Mouse (Mus musculus) ES-Bruce4 (cell line): ENCODE results near the gene Il20ra. TPM values are rescaled to one million over a fixed set of nuclear protein-coding genes. Genes with fewer than 3 reads are reported as not detected.

Experiments used
- H3K27ac ChIP-seq: 2 replicates; pipeline ENCODE4 v1.5.1; 2012; ENCODE audit warnings: low read length, inconsistent platforms; ENCODE audit not compliant: insufficient read depth
- H3K27me3 ChIP-seq: 2 replicates; pipeline ENCODE4 v1.6.1; 2012; ENCODE audit warnings: mild to moderate bottlenecking, low read length, inconsistent platforms; ENCODE audit not compliant: control insufficient read depth, poor library complexity, insufficient read depth, severe bottlenecking
- H3K36me3 ChIP-seq: 2 replicates; pipeline ENCODE4 v1.6.1; 2012; ENCODE audit warnings: inconsistent platforms, mild to moderate bottlenecking, low read length, moderate library complexity; ENCODE audit not compliant: control insufficient read depth, poor library complexity, insufficient read depth, severe bottlenecking
- H3K4me1 ChIP-seq: one replicate; pipeline ENCODE4 v1.8.1; 2011; ENCODE audit warnings: low read length; ENCODE audit not compliant: control insufficient read depth, insufficient read depth
- H3K4me3 ChIP-seq: 2 replicates; pipeline ENCODE4 v1.5.1; 2011; ENCODE audit warnings: low read depth, mild to moderate bottlenecking, low read length
- H3K9ac ChIP-seq: 2 replicates; pipeline ENCODE4 v1.6.1; 2012; ENCODE audit warnings: low read depth, mild to moderate bottlenecking, inconsistent platforms; ENCODE audit not compliant: poor library complexity, severe bottlenecking
- H3K9me3 ChIP-seq: replicated peaks from 2 replicates; pipeline ENCODE4 v1.6.1; 2012; ENCODE audit warnings: mild to moderate bottlenecking, low read length, inconsistent platforms; ENCODE audit not compliant: control insufficient read depth, poor library complexity, insufficient read depth, severe bottlenecking
- CTCF ChIP-seq: IDR thresholded peaks from one replicate; pipeline ENCODE4 v1.8.1; 2011; ENCODE audit warnings: low read depth, low read length
- EP300 ChIP-seq: IDR thresholded peaks from 2 replicates; pipeline ENCODE4 v1.6.1; 2011; ENCODE audit warnings: low read depth, low read length; ENCODE audit not compliant: insufficient read depth
- POLR2A ChIP-seq: IDR thresholded peaks from one replicate; pipeline ENCODE4 v1.8.1; 2011; ENCODE audit warnings: low read length; ENCODE audit not compliant: insufficient read depth
- polyA plus RNA-seq: library from polyadenylated mRNA; stranded (reverse); fragments of >200 nt; gene quantifications from 2 replicates; pipeline ENCODE4 v1.2.4, GENCODE M21; 2011; ENCODE audit warnings: low read depth; ENCODE audit not compliant: missing spikeins, insufficient read depth, insufficient read length

The Il20ra gene
- polyA plus RNA-seq, 1 experiment = not detected

GRCm38 (mm10) chr10:19691771-19692170 lies 20.6 kb upstream of the Il20ra start:
- Histone ChIP-seq H3K4me3 (no peak overlapping the region), H3K9ac (no peak overlapping the region), H3K9me3 (no peaks in the 10 kb centered on the region), H3K27me3 (no peaks in the 10 kb centered on the region), H3K36me3 (no peaks in the 10 kb centered on the region), H3K27ac (no peak overlapping the region), H3K4me1 (no peaks in the 10 kb centered on the region)
- TF ChIP-seq EP300 (no peak), POLR2A (no peak), CTCF (no peak)

GRCm38 (mm10) chr10:19692332-19692731 lies 20.0 kb upstream of the Il20ra start:
- H3K9ac ChIP-seq = no peak overlapping the region
- TF ChIP-seq POLR2A (no peak), CTCF (no peak), EP300 (no peak)
- no peaks in the 10 kb centered on the region for H3K4me1 ChIP-seq
- H3K4me3 ChIP-seq = no peak overlapping the region
- no peak overlapping the region for H3K27ac ChIP-seq
- no peaks in the 10 kb centered on the region for H3K9me3 ChIP-seq
- no peaks in the 10 kb centered on the region for H3K36me3 ChIP-seq
- no peaks in the 10 kb centered on the region for H3K27me3 ChIP-seq

- Histone ChIP-seq H3K36me3 (no peaks in the 10 kb centered on the region), H3K4me1 (no peaks in the 10 kb centered on the region), H3K9me3 (no peaks in the 10 kb centered on the region), H3K27me3 (no peaks in the 10 kb centered on the region), H3K4me3 (no peak overlapping the region), H3K9ac (no peak overlapping the region), H3K27ac (no peak overlapping the region)
- TF ChIP-seq CTCF (peak; percentile 42), POLR2A (no peak)
These were observed 19.4 kb upstream of the Il20ra start for GRCm38 (mm10) chr10:19692988-19693387.

GRCm38 (mm10) chr10:19693629-19694028 lies 18.7 kb upstream of the Il20ra start:
- Histone ChIP-seq H3K4me3 (no peak overlapping the region), H3K27ac (no peak overlapping the region), H3K4me1 (no peaks in the 10 kb centered on the region), H3K36me3 (no peaks in the 10 kb centered on the region), H3K9me3 (no peaks in the 10 kb centered on the region), H3K9ac (no peak overlapping the region), H3K27me3 (no peaks in the 10 kb centered on the region)
- TF ChIP-seq CTCF (no peak), EP300 (no peak), POLR2A (no peak)

GRCm38 (mm10) chr10:19699331-19699730 lies 13.0 kb upstream of the Il20ra start:
- H3K36me3 ChIP-seq = no peaks in the 10 kb centered on the region
- no peak overlapping the region for H3K9ac ChIP-seq
- no peaks in the 10 kb centered on the region for H3K4me1 ChIP-seq
- no peaks in the 10 kb centered on the region for H3K9me3 ChIP-seq
- H3K27ac ChIP-seq = no peak overlapping the region
- no peaks in the 10 kb centered on the region for H3K27me3 ChIP-seq
- no peak overlapping the region for H3K4me3 ChIP-seq
- TF ChIP-seq CTCF (no peak), POLR2A (no peak), EP300 (no peak)

GRCm38 (mm10) chr10:19704445-19704844 lies 7.9 kb upstream of the Il20ra start:
- Histone ChIP-seq H3K9me3 (no peaks in the 10 kb centered on the region), H3K9ac (no peak overlapping the region), H3K27ac (no peak overlapping the region), H3K27me3 (no peaks in the 10 kb centered on the region), H3K36me3 (no peaks in the 10 kb centered on the region), H3K4me1 (no peaks in the 10 kb centered on the region), H3K4me3 (no peak overlapping the region)
- TF ChIP-seq POLR2A (no peak), EP300 (no peak), CTCF (no peak)
